Mouse (Mus musculus): ENCODE measurements around the gene Rasgrf1. TPM values are rescaled to one million over a fixed set of nuclear protein-coding genes. Genes with fewer than 3 reads are reported as not detected.

The Rasgrf1 gene
- polyA plus RNA-seq, 1 experiment, result 3.8 TPM

DNA sequence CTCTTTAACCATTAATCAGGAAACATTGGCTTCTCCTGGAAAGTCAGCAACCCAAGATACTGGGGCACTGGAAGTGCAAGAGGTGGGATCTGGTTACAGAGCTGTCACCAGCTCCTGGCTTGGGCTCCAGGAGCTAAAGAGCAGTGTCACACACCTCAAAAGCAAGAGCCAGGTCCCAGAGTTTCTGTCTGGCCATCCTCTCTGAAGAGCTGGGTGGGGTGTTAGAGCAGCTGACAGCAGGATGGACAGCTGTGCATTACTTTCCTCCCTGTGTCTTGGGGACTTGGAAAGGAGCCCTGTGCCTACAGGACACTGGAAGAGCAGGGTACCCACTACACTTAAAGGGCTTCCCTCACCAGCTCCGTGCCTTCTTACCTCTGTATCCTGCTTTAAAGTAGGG is 72.5 kb downstream of the Rasgrf1 start:
- Histone ChIP-seq H3K4me3 (ENCODE audit: control insufficient read depth, low read depth, low read length) (no peak overlapping the region), H3K4me1 (ENCODE audit: control insufficient read depth, insufficient read depth, low read length) (no peaks in the 10 kb centered on the region), H3K36me3 (ENCODE audit: control insufficient read depth, insufficient read depth, low read length) (no peaks in the 10 kb centered on the region), H3K27me3 (ENCODE audit: control insufficient read depth, insufficient read depth, low read length) (no peaks in the 10 kb centered on the region), H3K27ac (ENCODE audit: control insufficient read depth, insufficient read depth, low read depth, low read length) (no peak overlapping the region)
- TF ChIP-seq CTCF (IDR thresholded peaks at IDR 0.05; ENCODE audit: control insufficient read depth, insufficient read depth, insufficient replicate concordance, low read depth, low read length) (no peak), POLR2A (IDR thresholded peaks at IDR 0.05; ENCODE audit: control insufficient read depth, low read depth, low read length) (no peak)

GRCm38 (mm10) chr9:89988053-89988452 is 78.3 kb downstream of the Rasgrf1 start:
- H3K36me3 ChIP-seq (ENCODE audit: control insufficient read depth, insufficient read depth, low read length), result no peaks in the 10 kb centered on the region
- H3K4me1 ChIP-seq (ENCODE audit: control insufficient read depth, insufficient read depth, low read length), result no peaks in the 10 kb centered on the region; the same call in 1 of the 2 replicates
- no peak for TF ChIP-seq CTCF (IDR thresholded peaks at IDR 0.05; ENCODE audit: control insufficient read depth, insufficient read depth, insufficient replicate concordance, low read depth, low read length)
- no peak for TF ChIP-seq POLR2A (IDR thresholded peaks at IDR 0.05; ENCODE audit: control insufficient read depth, low read depth, low read length)
- H3K27me3 ChIP-seq (ENCODE audit: control insufficient read depth, insufficient read depth, low read length), result no peaks in the 10 kb centered on the region
- no peak overlapping the region for H3K27ac ChIP-seq (ENCODE audit: control insufficient read depth, insufficient read depth, low read depth, low read length)
- H3K4me3 ChIP-seq (ENCODE audit: control insufficient read depth, low read depth, low read length), result no peak overlapping the region

DNA sequence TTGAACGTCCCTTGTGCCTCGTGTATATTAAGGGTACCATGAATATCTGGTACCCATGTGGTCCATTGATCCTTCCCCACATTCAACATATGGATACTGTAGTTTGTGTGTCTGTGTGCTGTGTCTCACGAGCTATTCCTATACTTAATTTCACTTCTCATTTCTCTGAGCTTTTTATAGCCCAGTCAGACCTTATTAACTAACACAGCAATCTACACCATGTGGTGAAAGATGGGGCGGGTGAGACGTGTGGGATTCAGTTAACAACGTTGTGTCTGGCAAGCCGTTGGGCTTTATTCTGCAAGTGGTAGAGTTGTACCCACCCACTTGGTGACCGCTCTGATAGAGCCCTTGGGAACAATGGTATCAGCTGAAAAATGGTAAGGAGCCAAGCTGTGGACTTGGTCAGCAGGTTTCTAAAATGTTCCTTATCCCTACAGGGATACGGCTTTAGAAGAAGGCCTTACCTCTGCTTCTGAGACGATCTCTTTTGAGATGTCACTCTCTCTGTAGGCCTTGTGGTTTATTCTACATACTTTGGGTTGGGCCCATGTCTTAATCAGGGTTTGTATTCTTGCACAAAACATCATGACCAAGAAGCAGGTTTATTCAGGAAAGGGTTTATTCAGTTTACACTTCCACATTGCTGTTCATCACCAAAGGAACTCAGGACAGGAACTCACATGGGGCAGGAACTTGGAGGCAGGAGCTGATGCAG is 79.3 kb downstream of the Rasgrf1 start:
- no peaks in the 10 kb centered on the region for H3K27me3 ChIP-seq (ENCODE audit: control insufficient read depth, insufficient read depth, low read length)
- TF ChIP-seq CTCF (IDR thresholded peaks at IDR 0.05; ENCODE audit: control insufficient read depth, insufficient read depth, insufficient replicate concordance, low read depth, low read length) (no peak), POLR2A (IDR thresholded peaks at IDR 0.05; ENCODE audit: control insufficient read depth, low read depth, low read length) (no peak)

DNA sequence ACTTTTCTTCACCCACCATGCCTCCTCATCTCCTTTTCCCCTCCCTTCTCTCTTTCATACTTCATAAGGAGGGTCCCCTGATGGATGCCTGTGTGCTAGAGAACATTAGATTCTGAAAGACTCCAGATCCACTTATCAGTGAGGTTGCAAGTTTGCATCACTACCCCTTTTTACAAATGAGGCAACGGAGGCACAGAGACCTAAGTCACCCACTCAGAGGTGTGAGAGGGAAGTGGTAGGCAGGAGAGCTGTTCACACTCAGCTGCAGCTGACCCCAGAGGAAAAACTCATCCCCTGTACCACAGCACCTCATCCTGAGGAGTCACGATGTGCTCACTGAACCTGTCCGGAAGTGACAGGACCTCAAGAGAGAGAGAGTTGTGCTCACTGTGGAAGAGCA is 96.7 kb downstream of the Rasgrf1 start:
- no peak for TF ChIP-seq POLR2A (IDR thresholded peaks at IDR 0.05; ENCODE audit: control insufficient read depth, low read depth, low read length)
- no peak for TF ChIP-seq CTCF (IDR thresholded peaks at IDR 0.05; ENCODE audit: control insufficient read depth, insufficient read depth, insufficient replicate concordance, low read depth, low read length)
- Histone ChIP-seq H3K27me3 (ENCODE audit: control insufficient read depth, insufficient read depth, low read length) (no peaks in the 10 kb centered on the region), H3K4me3 (ENCODE audit: control insufficient read depth, low read depth, low read length) (no peak overlapping the region), H3K27ac (ENCODE audit: control insufficient read depth, insufficient read depth, low read depth, low read length) (no peak overlapping the region), H3K4me1 (ENCODE audit: control insufficient read depth, insufficient read depth, low read length) (no peaks in the 10 kb centered on the region), H3K36me3 (ENCODE audit: control insufficient read depth, insufficient read depth, low read length) (no peaks in the 10 kb centered on the region)

More for the DNA sequence above, 79.3 kb downstream of the Rasgrf1 start:
- Histone ChIP-seq H3K4me3 (ENCODE audit: control insufficient read depth, low read depth, low read length) (no peak overlapping the region), H3K36me3 (ENCODE audit: control insufficient read depth, insufficient read depth, low read length) (no peaks in the 10 kb centered on the region), H3K27ac (ENCODE audit: control insufficient read depth, insufficient read depth, low read depth, low read length) (no peak overlapping the region), H3K4me1 (ENCODE audit: control insufficient read depth, insufficient read depth, low read length) (no peaks in the 10 kb centered on the region; the same call in 1 of the 2 replicates)

DNA sequence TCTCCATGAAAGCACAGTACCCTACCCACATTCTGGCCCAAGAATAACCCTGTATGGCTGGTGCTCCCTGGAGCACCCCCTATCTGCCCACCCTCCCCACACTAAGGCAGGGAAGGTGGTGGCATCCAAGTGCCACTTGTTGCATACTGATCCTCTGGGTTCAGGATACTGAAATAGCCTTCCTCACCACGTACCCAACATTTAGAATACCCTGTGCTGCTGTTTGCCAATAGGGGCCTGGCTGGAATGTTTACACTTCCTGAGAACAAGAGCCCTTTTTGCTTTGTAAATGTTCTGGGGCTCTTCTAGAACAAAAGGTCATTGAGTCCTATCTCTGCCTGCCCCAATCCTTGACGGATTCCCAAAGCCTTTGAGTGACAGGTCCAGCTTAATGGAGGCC is 97.4 kb downstream of the Rasgrf1 start:
- no peak overlapping the region for H3K27ac ChIP-seq (ENCODE audit: control insufficient read depth, insufficient read depth, low read depth, low read length)
- no peaks in the 10 kb centered on the region for H3K4me1 ChIP-seq (ENCODE audit: control insufficient read depth, insufficient read depth, low read length)
- TF ChIP-seq POLR2A (IDR thresholded peaks at IDR 0.05; ENCODE audit: control insufficient read depth, low read depth, low read length) (no peak), CTCF (IDR thresholded peaks at IDR 0.05; ENCODE audit: control insufficient read depth, insufficient read depth, insufficient replicate concordance, low read depth, low read length) (no peak)
- no peaks in the 10 kb centered on the region for H3K27me3 ChIP-seq (ENCODE audit: control insufficient read depth, insufficient read depth, low read length)
- H3K36me3 ChIP-seq (ENCODE audit: control insufficient read depth, insufficient read depth, low read length), result no peaks in the 10 kb centered on the region
- H3K4me3 ChIP-seq (ENCODE audit: control insufficient read depth, low read depth, low read length), result no peak overlapping the region

DNA sequence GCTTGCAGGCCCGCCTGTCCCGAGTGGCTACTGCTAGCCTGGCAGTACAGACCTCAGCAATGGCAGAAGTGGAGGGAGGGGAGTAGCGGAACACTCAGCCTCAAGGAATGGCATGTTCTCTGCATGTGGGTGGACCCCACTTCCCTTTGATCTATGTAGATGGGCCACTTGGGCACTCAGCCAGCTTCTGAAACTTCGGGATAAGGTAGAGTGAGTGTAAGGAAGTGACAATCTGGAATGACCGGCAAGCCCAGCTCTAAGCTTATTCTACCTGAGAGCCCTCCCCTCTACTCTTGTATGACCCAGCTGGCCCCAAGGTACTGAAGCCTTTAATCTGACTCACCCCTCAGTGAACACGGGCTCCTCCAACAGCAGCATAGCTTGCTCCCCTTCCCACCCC is 98.4 kb downstream of the Rasgrf1 start:
- H3K27ac ChIP-seq (ENCODE audit: control insufficient read depth, insufficient read depth, low read depth, low read length), result no peak overlapping the region
- no peaks in the 10 kb centered on the region for H3K27me3 ChIP-seq (ENCODE audit: control insufficient read depth, insufficient read depth, low read length)
- H3K4me1 ChIP-seq (ENCODE audit: control insufficient read depth, insufficient read depth, low read length), result no peaks in the 10 kb centered on the region
- no peak overlapping the region for H3K4me3 ChIP-seq (ENCODE audit: control insufficient read depth, low read depth, low read length)
- H3K36me3 ChIP-seq (ENCODE audit: control insufficient read depth, insufficient read depth, low read length), result no peaks in the 10 kb centered on the region
- no peak for TF ChIP-seq CTCF (IDR thresholded peaks at IDR 0.05; ENCODE audit: control insufficient read depth, insufficient read depth, insufficient replicate concordance, low read depth, low read length)
- TF ChIP-seq POLR2A (IDR thresholded peaks at IDR 0.05; ENCODE audit: control insufficient read depth, low read depth, low read length), result no peak

- TF ChIP-seq CTCF (IDR thresholded peaks at IDR 0.05; ENCODE audit: control insufficient read depth, insufficient read depth, insufficient replicate concordance, low read depth, low read length) (no peak), POLR2A (IDR thresholded peaks at IDR 0.05; ENCODE audit: control insufficient read depth, low read depth, low read length) (no peak)
- Histone ChIP-seq H3K4me1 (ENCODE audit: control insufficient read depth, insufficient read depth, low read length) (no peaks in the 10 kb centered on the region), H3K27me3 (ENCODE audit: control insufficient read depth, insufficient read depth, low read length) (no peaks in the 10 kb centered on the region), H3K27ac (ENCODE audit: control insufficient read depth, insufficient read depth, low read depth, low read length) (no peak overlapping the region), H3K36me3 (ENCODE audit: control insufficient read depth, insufficient read depth, low read length) (no peaks in the 10 kb centered on the region), H3K4me3 (ENCODE audit: control insufficient read depth, low read depth, low read length) (no peak overlapping the region)
These were observed 102.1 kb downstream of the Rasgrf1 start for GRCm38 (mm10) chr9:90011849-90012248.

All from testis, adult 2 months (tissue).